Comparison of ENCODE assay signal across 8 mouse cellular contexts in genomic region chr9:70503015-70503603, GRCm38 (mm10). TPM values are rescaled to one million over a fixed set of nuclear protein-coding genes. Genes with fewer than 3 reads are reported as not detected.
DNase-seq lines count a peak whose midpoint lies in the region; ATAC-seq and TF ChIP-seq lines count a peak whose summit lies in the region.

No protein-coding gene starts in this region.

- peak overlapping the region; percentile 87 for H3K4me3 ChIP-seq in bone marrow, adult 2 months (replicated peaks; ENCODE audit: control insufficient read depth, low read depth, low read length)
- peak overlapping the region; percentile 98 for H3K4me3 ChIP-seq in forebrain, embryonic 10.5 days

- intact Hi-C loops in heart, postnatal 14 days (cut with DNase I) = loop anchor here (10.0 kb wide), 1 partner anchor 298 kb away; the partner anchor contains the start of gene Myo1e

- peak; percentile 76 for ATAC-seq in megakaryocyte, adult 5-6 weeks (ENCODE audit: poor library complexity, severe bottlenecking)

- TF ChIP-seq CTCF in bone marrow, adult 2 months (IDR thresholded peaks at IDR 0.05; ENCODE audit: control insufficient read depth, insufficient read depth, low read length) = no peak

- H3K36me3 ChIP-seq in forebrain, embryonic 10.5 days (replicated peaks) = peaks cover 25% of the 10 kb centered on the region

- peak overlapping the region; percentile 100 for H3K27ac ChIP-seq in bone marrow, adult 2 months (ENCODE audit: control insufficient read depth, insufficient read depth, low read depth, low read length, poor library complexity)
- peak overlapping the region; percentile 99 for H3K27ac ChIP-seq in forebrain, embryonic 10.5 days

- WGBS in bone marrow, adult 2 months = 1% methylated on average over 66 of the region's 70 CpGs
- WGBS in forebrain, embryonic 10.5 days = 0% methylated on average over 52 of the region's 70 CpGs

- peak; percentile 61 for DNase-seq in NIH3T3 (ENCODE audit: low read depth)
- peak; percentile 69 for DNase-seq in forebrain, embryonic 10.5 days (ENCODE audit: extremely low spot score, low spot score)
- DNase-seq in heart, postnatal 14 days = peak; percentile 73 to 81
- peak; percentile 62 for DNase-seq in layer of hippocampus, adult 9-11 months
- peak; percentile 68 for DNase-seq in right cerebral cortex, postnatal 4 days
- no peak for DNase-seq in natural killer cell, adult 2 months (ENCODE audit: low spot score in 2 of 2)

- 0 out of 2 replicates have a peak, but pooled peaks have one; percentile 21 for TF ChIP-seq POLR2A in bone marrow, adult 2 months (IDR thresholded peaks at IDR 0.05; ENCODE audit: borderline replicate concordance, control insufficient read depth, low read depth, low read length)

- no peaks in the 10 kb centered on the region for H3K9me3 ChIP-seq in forebrain, embryonic 10.5 days

- no peaks in the 10 kb centered on the region for H3K27me3 ChIP-seq in forebrain, embryonic 10.5 days (ENCODE audit: poor library complexity, severe bottlenecking)

- H3K4me1 ChIP-seq in bone marrow, adult 2 months (ENCODE audit: control insufficient read depth, insufficient read depth, low read length) = no peaks in the 10 kb centered on the region; the same call in 1 of the 2 replicates
- H3K4me1 ChIP-seq in forebrain, embryonic 10.5 days = peaks cover 15% of the 10 kb centered on the region

RNA-seq across cellular contexts. Expression of gene Rnf111, which starts 0.4 kb away (rescaled TPM):
- polyA plus RNA-seq in bone marrow, adult 2 months (2011; ENCODE audit: insufficient read depth, insufficient read length, low replicate concordance, missing spikeins) = 9.7 and 25.3 TPM in 2 replicates
- polyA plus RNA-seq in forebrain, embryonic 10.5 days (2016; fragmentation: Nextera tagmentation; extraction: Ambion mirVana) = 27.7 and 29.2 TPM in 2 replicates
- 10 to 100 TPM; 27.5 to 27.8 TPM for total RNA-seq in heart, postnatal 14 days (2021)
- total RNA-seq in megakaryocyte, adult 5-6 weeks (2015) = 57.0 and 67.6 TPM in 2 replicates
- total RNA-seq in megakaryocyte, adult 5-6 weeks (2017) = 36.8 and 47.0 TPM in 2 replicates

RNA-seq across cellular contexts. Expression of gene Sltm, which starts 39.4 kb away (rescaled TPM):
- 30.5 and 45.1 TPM in 2 replicates for polyA plus RNA-seq in bone marrow, adult 2 months (2011; ENCODE audit: insufficient read depth, insufficient read length, low replicate concordance, missing spikeins)
- polyA plus RNA-seq in forebrain, embryonic 10.5 days (2016; fragmentation: Nextera tagmentation; extraction: Ambion mirVana) = 61.0 and 61.7 TPM in 2 replicates
- 10 to 100 TPM; 27.1 to 30.8 TPM for total RNA-seq in heart, postnatal 14 days (2021)
- 60.4 and 61.9 TPM in 2 replicates for total RNA-seq in megakaryocyte, adult 5-6 weeks (2015)
- 69.7 and 73.8 TPM in 2 replicates for total RNA-seq in megakaryocyte, adult 5-6 weeks (2017)

Comparison
In these comparisons a context has a peak if more than half of its experiments do, and no peak if none do; other contexts are left out.
1. DNase-seq: peak in NIH3T3 (single experiment), forebrain, embryonic 10.5 days (single experiment), heart, postnatal 14 days (2 of 2), layer of hippocampus, adult 9-11 months (single experiment) and right cerebral cortex, postnatal 4 days (single experiment); none in natural killer cell, adult 2 months (0 of 2).